ENCODE assay signal across 10 mouse cellular contexts in genomic region chr8:126299333-126299732, GRCm38 (mm10). TPM values are rescaled to one million over a fixed set of nuclear protein-coding genes. Genes with fewer than 3 reads are reported as not detected.
DNase-seq lines count a peak whose midpoint lies in the region; ATAC-seq and TF ChIP-seq lines count a peak whose summit lies in the region.
"Had no signal": no experiment of that assay in that cellular context is flagged by ENCODE, and none has a peak within 500 bp of the region (broad histone marks: within the 10 kb centered on the region; RNA-seq: fewer than 3 reads in every experiment).

No protein-coding gene starts in this region.

- H3K9ac ChIP-seq in heart, embryonic 12.5 days, result no peak overlapping the region
- 0 out of 2 replicates have a peak overlapping the region, but pooled peaks have one; percentile 60 for H3K9ac ChIP-seq in embryonic facial prominence, embryonic 12.5 days
- H3K9ac ChIP-seq in hindbrain, postnatal 0 days (replicated peaks; ENCODE audit: low read length), result peak overlapping the region; percentile 70; the same call in 1 of the 2 replicates
- H3K9ac ChIP-seq: liver, embryonic 12.5 days had no signal

- no peaks in the 10 kb centered on the region for H3K36me3 ChIP-seq in heart, embryonic 12.5 days
- H3K36me3 ChIP-seq in embryonic facial prominence, embryonic 12.5 days, result no peaks in the 10 kb centered on the region
- no peaks in the 10 kb centered on the region for H3K36me3 ChIP-seq in hindbrain, postnatal 0 days (ENCODE audit: insufficient read depth, low read length)
- H3K36me3 ChIP-seq: liver, embryonic 12.5 days had no signal

- no peak for DNase-seq in heart, adult 9 months (ENCODE audit: low spot score in 2 of 2)
- DNase-seq in hindbrain, postnatal 0 days (ENCODE audit: low spot score), result no peak
- peak; percentile 19 for DNase-seq in neural tube, embryonic 10.5 days (ENCODE audit: extremely low spot score, low spot score)
- DNase-seq in adrenal gland, adult (ENCODE audit: inconsistent age in 2 of 2, low spot score in 1 of 2), result no peak
- no peak for DNase-seq in adrenal gland, adult 18-20 months (ENCODE audit: low spot score in 2 of 2)
- no peak for DNase-seq in ovary, postnatal 36 days (ENCODE audit: low spot score)
- DNase-seq: heart, postnatal 14 days had no signal

- H3K27me3 ChIP-seq in heart, embryonic 12.5 days (replicated peaks), result peaks cover 48% of the 10 kb centered on the region
- H3K27me3 ChIP-seq in embryonic facial prominence, embryonic 12.5 days, result peaks cover 32% of the 10 kb centered on the region
- no peaks in the 10 kb centered on the region for H3K27me3 ChIP-seq in hindbrain, postnatal 0 days (ENCODE audit: insufficient read depth, low read length)

- 16% methylated on average over 7 of the region's 7 CpGs for WGBS in heart, embryonic 12.5 days
- 23% methylated on average over 7 of the region's 7 CpGs for WGBS in embryonic facial prominence, embryonic 12.5 days
- WGBS in hindbrain, postnatal 0 days, result 29% methylated on average over 7 of the region's 7 CpGs

- ATAC-seq in heart, embryonic 12.5 days (ENCODE audit: insufficient number of reproducible peaks, low FRiP score), result no peak
- no peak for ATAC-seq in embryonic facial prominence, embryonic 12.5 days (ENCODE audit: insufficient number of reproducible peaks, insufficient read depth, low FRiP score, low TSS enrichment)
- ATAC-seq in hindbrain, postnatal 0 days, result peak; percentile 11; the same call in 1 of the 2 replicates
- ATAC-seq: liver, embryonic 12.5 days had no signal

- H3K9me3 ChIP-seq in heart, embryonic 12.5 days (replicated peaks), result no peaks in the 10 kb centered on the region
- H3K9me3 ChIP-seq in embryonic facial prominence, embryonic 12.5 days, result no peaks in the 10 kb centered on the region
- H3K9me3 ChIP-seq in hindbrain, postnatal 0 days (ENCODE audit: low read length), result no peaks in the 10 kb centered on the region
- H3K9me3 ChIP-seq: liver, embryonic 12.5 days had no signal

- TF ChIP-seq CTCF in hindbrain, postnatal 0 days (IDR thresholded peaks at IDR 0.05; ENCODE audit: low read depth), result no peak

- no peak overlapping the region for H3K4me3 ChIP-seq in heart, embryonic 12.5 days
- H3K4me3 ChIP-seq in embryonic facial prominence, embryonic 12.5 days, result peak overlapping the region; percentile 57; the same call in 1 of the 2 replicates
- H3K4me3 ChIP-seq in hindbrain, postnatal 0 days (ENCODE audit: low read length), result peak overlapping the region; percentile 54

- H3K27ac ChIP-seq in heart, embryonic 12.5 days (ENCODE audit: poor library complexity, severe bottlenecking), result no peak overlapping the region
- no peak overlapping the region for H3K27ac ChIP-seq in embryonic facial prominence, embryonic 12.5 days
- H3K27ac ChIP-seq in hindbrain, postnatal 0 days, result no peak overlapping the region
- H3K27ac ChIP-seq: liver, embryonic 12.5 days had no signal

- H3K4me2 ChIP-seq in heart, embryonic 12.5 days, result peak overlapping the region; percentile 84
- peak overlapping the region; percentile 98; the same call in 1 of the 2 replicates for H3K4me2 ChIP-seq in embryonic facial prominence, embryonic 12.5 days (replicated peaks)
- H3K4me2 ChIP-seq in hindbrain, postnatal 0 days (ENCODE audit: low read depth, low read length), result peak overlapping the region; percentile 82

- H3K4me1 ChIP-seq in heart, embryonic 12.5 days (replicated peaks), result peaks cover 11% of the 10 kb centered on the region
- peaks cover 6% of the 10 kb centered on the region; the same call in 1 of the 2 replicates for H3K4me1 ChIP-seq in embryonic facial prominence, embryonic 12.5 days
- H3K4me1 ChIP-seq in hindbrain, postnatal 0 days (ENCODE audit: insufficient read depth, low read length), result 0 out of 2 replicates have a peak, but pooled peaks cover 6% of the 10 kb centered on the region

RNA-seq across cellular contexts. Expression of gene Slc35f3, which starts 1.0 kb away (rescaled TPM):
- 0.08 TPM in 1 of 2 replicates, not detected in the other for polyA plus RNA-seq in heart, embryonic 12.5 days (2016; fragmentation: Nextera tagmentation; extraction: Ambion mirVana)
- 0.73 and 0.75 TPM in 2 replicates for polyA plus RNA-seq in embryonic facial prominence, embryonic 12.5 days (2016; fragmentation: Nextera tagmentation; extraction: Ambion mirVana)
- 3.8 and 6.1 TPM in 2 replicates for total RNA-seq in hindbrain, postnatal 0 days (2014; rRNA removed)
- polyA plus RNA-seq in hindbrain, postnatal 0 days (2015; fragmentation: Nextera tagmentation; extraction: Ambion mirVana), result 6.1 and 6.5 TPM in 2 replicates
- total RNA-seq in adrenal gland, adult 18-20 months (2021), result 1 to 10 TPM in 1 of 2 experiments, under 1 TPM in 1; 0.16 to 1.2 TPM
- total RNA-seq: heart, postnatal 14 days had no signal
- polyA plus RNA-seq: liver, embryonic 12.5 days had no signal
